Mouse (Mus musculus) 3134 (cell line): ENCODE measurements around the gene Uba7.
"Not testable (repeated sequence)": the region's sequence is repeated elsewhere in the genome, so short reads cannot be mapped to it uniquely, and the experiment has no call there.

ENCODE experiments used
- DNase-seq: peaks from one replicate; pipeline ENCODE4 v3.0.0-alpha.2; 2011; ENCODE audit warnings: low spot score; ENCODE audit not compliant: insufficient read length; ENCODE audit errors: extremely low read depth

The Uba7 gene

GRCm38 (mm10) chr9:107986376-107986775 is 11.1 kb downstream of the Uba7 start:
- peak; percentile 62 for DNase-seq

GRCm38 (mm10) chr9:107987950-107988349 is 12.6 kb downstream of the Uba7 start:
- no peak for DNase-seq

- no peak for DNase-seq
These were observed 16.9 kb downstream of the Uba7 start, which contains the start of gene Cdhr4 for GRCm38 (mm10) chr9:107992197-107992596. Cdhr4 (plus strand) TSS chr9:107992497.

- DNase-seq: no peak
These were observed 17.7 kb downstream of the Uba7 start for GRCm38 (mm10) chr9:107993013-107993412.

- no peak for DNase-seq
These were observed 19.2 kb downstream of the Uba7 start for GRCm38 (mm10) chr9:107994464-107994863.

GRCm38 (mm10) chr9:107995513-107995912 is 20.2 kb downstream of the Uba7 start:
- DNase-seq: no peak

- no peak for DNase-seq
These were observed 20.7 kb downstream of the Uba7 start, which contains the start of gene Gm20662 for GRCm38 (mm10) chr9:107996049-107996448. Gm20662 (plus strand) TSS chr9:107996349.

GRCm38 (mm10) chr9:108001922-108002770 is 26.8 kb downstream of the Uba7 start, which contains the start of gene Ip6k1:
Ip6k1 (plus strand) TSS chr9:108002501.
- DNase-seq: peak; percentile 96

GRCm38 (mm10) chr9:108002778-108003530 is 27.6 kb downstream of the Uba7 start:
- no peak for DNase-seq

GRCm38 (mm10) chr9:108003531-108003890 is 28.2 kb downstream of the Uba7 start:
- DNase-seq: no peak

GRCm38 (mm10) chr9:108008041-108008440 is 32.7 kb downstream of the Uba7 start:
- DNase-seq: no peak

GRCm38 (mm10) chr9:108010385-108010784 is 35.1 kb downstream of the Uba7 start:
- peak; percentile 18 for DNase-seq

- not testable (repeated sequence) for DNase-seq
These were observed 38.3 kb downstream of the Uba7 start for GRCm38 (mm10) chr9:108013577-108013976.

GRCm38 (mm10) chr9:108017127-108017526 is 41.8 kb downstream of the Uba7 start:
- no peak for DNase-seq

GRCm38 (mm10) chr9:108020741-108021140 is 45.4 kb downstream of the Uba7 start:
- DNase-seq: no peak

- no peak for DNase-seq
These were observed 47.9 kb downstream of the Uba7 start for GRCm38 (mm10) chr9:108023216-108023615.

- no peak for DNase-seq
These were observed 51.3 kb downstream of the Uba7 start for GRCm38 (mm10) chr9:108026584-108026983.

GRCm38 (mm10) chr9:108027867-108028266 is 52.6 kb downstream of the Uba7 start:
- no peak for DNase-seq

- DNase-seq: no peak
These were observed 56.8 kb downstream of the Uba7 start for GRCm38 (mm10) chr9:108032126-108032525.
